Mouse (Mus musculus) fibroblast of lung, adult 2 months (primary cell): Measurements from ENCODE around the gene Gng7.

Experiments used
- DNase-seq: peaks from one replicate; pipeline ENCODE4 v3.0.0-alpha.2; 2011; ENCODE audit warnings: low read depth

Gene Gng7

GRCm38 (mm10) chr10:81025639-81026275 is 11.0 kb upstream of the Gng7 start, which contains the start of gene Diras1:
Gene Diras1, minus strand, starts transcription at chr10:81025662.
- DNase-seq, result no peak

- no peak for DNase-seq
Observed at GRCm38 (mm10) chr10:81025047-81025621, 10.4 kb upstream of the Gng7 start.

GRCm38 (mm10) chr10:81024346-81024937 is 9.7 kb upstream of the Gng7 start:
- no peak for DNase-seq

- DNase-seq, result no peak
Observed at GRCm38 (mm10) chr10:81022744-81023143, 8.0 kb upstream of the Gng7 start.

- no peak for DNase-seq
Observed at GRCm38 (mm10) chr10:81021547-81022110, 6.9 kb upstream of the Gng7 start.

- DNase-seq, result no peak
Observed at GRCm38 (mm10) chr10:81020207-81020606, 5.5 kb upstream of the Gng7 start.

- DNase-seq, result no peak
Observed at GRCm38 (mm10) chr10:81019687-81020086, 4.9 kb upstream of the Gng7 start.

GRCm38 (mm10) chr10:81018326-81018725 is 3.6 kb upstream of the Gng7 start:
- DNase-seq, result no peak

GRCm38 (mm10) chr10:81016645-81017044 is 1.9 kb upstream of the Gng7 start:
- no peak for DNase-seq

GRCm38 (mm10) chr10:81015666-81016065 is 921 bp upstream of the Gng7 start:
- no peak for DNase-seq

- DNase-seq, result no peak
Observed at GRCm38 (mm10) chr10:81010851-81011250, 3.9 kb downstream of the Gng7 start.

- DNase-seq, result no peak
Observed at GRCm38 (mm10) chr10:81007240-81007639, 7.5 kb downstream of the Gng7 start.

- no peak for DNase-seq
Observed at GRCm38 (mm10) chr10:81006005-81006677, 8.6 kb downstream of the Gng7 start.

- DNase-seq, result no peak
Observed at GRCm38 (mm10) chr10:81001161-81001560, 13.6 kb downstream of the Gng7 start.

GRCm38 (mm10) chr10:81000197-81001062 is 14.3 kb downstream of the Gng7 start:
- DNase-seq, result no peak

GRCm38 (mm10) chr10:80999362-81000196 is 15.2 kb downstream of the Gng7 start:
- DNase-seq, result peak; percentile 85

GRCm38 (mm10) chr10:80998778-80999177 is 16.0 kb downstream of the Gng7 start:
- DNase-seq, result no peak

GRCm38 (mm10) chr10:80998021-80998420 is 16.7 kb downstream of the Gng7 start:
- DNase-seq, result no peak

- DNase-seq, result no peak
Observed at GRCm38 (mm10) chr10:80997332-80997731, 17.4 kb downstream of the Gng7 start.

- no peak for DNase-seq
Observed at GRCm38 (mm10) chr10:80996501-80996900, 18.2 kb downstream of the Gng7 start.
